Mouse (Mus musculus): ENCODE results near the gene Nrd1.

Nrd1 gene

DNA sequence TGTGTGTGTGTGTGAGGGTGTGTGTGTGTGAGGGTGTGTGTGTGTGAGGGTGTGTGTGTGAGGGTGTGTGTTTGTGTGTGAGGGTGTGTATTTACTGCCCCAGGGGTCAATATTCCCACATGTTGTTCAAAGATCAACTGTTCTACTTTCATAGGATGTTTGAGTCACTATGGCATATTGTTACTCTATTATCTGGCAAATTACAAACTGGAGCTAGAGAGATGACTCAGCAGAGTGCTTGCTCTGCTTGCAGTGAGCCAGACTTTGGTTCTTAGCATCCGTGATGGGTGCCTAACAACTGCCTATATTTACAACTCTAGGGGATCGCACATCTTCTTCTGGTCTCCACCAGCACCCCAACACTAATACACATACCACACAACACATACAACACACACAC lies 29.4 kb downstream of the Nrd1 start:
- DNase-seq = no peak

- no peak for DNase-seq
Observed at GRCm38 (mm10) chr4:109030266-109030665, 29.8 kb downstream of the Nrd1 start.

- no peak for DNase-seq
Observed at GRCm38 (mm10) chr4:109036327-109036726, 35.9 kb downstream of the Nrd1 start.

DNA sequence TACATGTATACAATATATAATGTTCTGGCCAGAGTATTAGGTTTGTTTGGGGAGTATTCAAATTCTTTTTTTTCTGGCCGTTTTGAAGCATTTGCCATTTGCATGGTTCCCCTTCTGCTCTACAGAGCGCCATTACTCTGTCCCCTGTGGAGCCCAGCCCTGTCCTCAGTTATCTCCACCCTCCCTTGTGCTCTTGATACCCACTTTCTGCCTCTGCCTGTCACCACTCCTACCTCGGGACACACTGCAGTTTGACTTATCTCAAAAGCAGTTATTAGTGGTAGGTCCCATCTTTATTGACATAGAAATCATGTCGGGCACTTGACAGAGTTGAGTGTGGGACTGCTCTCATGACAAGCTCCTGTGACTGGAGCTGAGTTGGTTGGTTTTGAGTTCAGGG lies 42.3 kb downstream of the Nrd1 start:
- DNase-seq = no peak

DNA sequence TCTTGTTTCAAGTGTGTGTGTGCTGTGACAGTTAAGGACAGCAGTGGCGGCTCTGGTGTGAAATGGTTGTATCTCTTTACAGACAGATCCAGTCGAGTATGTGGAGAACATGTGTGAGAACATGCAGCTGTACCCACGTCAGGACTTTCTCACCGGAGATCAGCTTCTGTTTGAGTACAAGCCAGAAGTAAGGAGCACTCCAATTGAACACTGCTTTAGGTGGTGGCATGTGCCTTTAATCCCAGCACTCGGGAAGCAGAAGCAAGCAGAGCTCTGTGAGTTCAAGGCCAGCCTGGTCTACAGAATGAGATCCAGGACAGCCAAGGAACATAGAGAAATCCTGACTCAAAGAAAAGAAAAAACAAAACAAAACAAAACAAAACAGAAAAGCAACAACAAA lies 42.8 kb downstream of the Nrd1 start:
- no peak for DNase-seq

- no peak for DNase-seq
Observed at GRCm38 (mm10) chr4:109043756-109044155, 43.3 kb downstream of the Nrd1 start.

DNA sequence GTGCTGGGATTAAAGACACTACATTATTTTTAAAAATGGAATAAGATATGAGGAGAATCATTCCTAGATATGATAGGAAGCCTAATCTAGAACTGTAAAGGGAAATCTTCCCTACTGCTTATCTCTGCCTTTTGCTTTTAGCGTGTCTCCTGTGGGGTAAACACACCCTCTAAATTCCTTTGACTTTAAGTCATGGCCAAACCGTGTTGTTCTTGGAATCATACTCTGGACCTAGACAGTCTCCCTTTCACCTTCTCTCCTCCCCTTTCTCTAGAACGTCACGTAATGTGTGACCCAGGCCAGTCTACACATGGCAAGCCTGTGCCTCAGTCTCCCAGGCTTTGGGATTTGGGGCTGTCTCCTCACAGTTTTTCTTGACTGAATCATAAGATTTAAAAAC lies 47.8 kb downstream of the Nrd1 start:
- no peak for DNase-seq

DNA sequence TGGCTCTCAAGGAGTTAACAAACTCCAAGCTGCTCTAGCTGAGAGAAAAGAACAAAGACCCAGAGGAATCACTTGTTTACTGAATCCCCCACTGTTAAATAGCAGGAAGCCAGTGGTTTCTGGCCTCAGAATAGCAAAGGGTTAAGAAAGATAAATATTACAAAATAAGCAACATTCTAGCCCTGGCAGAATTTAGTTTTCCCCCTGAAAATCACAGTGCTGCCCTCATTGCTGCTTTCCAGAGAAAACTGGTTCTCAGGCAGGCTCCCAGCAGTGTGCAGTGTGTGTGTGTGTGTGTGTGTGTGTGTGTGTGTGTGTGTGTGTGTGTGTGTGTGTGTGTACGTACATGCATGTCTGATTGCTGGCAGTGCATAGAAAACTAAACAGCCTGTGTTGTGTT lies 51.8 kb downstream of the Nrd1 start:
- no peak for DNase-seq

DNA sequence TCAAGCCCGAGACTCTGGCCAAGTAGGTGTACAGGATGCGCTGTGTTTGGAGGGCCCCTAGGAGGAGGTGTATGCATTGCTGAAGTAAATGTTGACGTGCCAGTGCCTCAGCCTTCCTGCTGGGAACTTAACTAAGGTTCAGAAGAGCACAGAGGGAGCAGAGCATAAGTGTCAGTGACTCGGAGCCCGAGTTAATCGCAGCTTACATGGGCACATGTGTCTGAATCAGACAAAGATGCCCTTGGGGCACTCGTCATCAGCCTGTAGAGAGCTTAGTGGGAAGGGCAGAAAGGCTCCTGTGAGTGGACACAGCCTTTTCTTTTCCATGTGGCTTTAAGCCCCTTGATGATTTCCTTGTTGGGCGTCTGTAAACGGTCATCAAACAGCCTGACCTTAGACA lies 53.5 kb downstream of the Nrd1 start:
- no peak for DNase-seq

DNA sequence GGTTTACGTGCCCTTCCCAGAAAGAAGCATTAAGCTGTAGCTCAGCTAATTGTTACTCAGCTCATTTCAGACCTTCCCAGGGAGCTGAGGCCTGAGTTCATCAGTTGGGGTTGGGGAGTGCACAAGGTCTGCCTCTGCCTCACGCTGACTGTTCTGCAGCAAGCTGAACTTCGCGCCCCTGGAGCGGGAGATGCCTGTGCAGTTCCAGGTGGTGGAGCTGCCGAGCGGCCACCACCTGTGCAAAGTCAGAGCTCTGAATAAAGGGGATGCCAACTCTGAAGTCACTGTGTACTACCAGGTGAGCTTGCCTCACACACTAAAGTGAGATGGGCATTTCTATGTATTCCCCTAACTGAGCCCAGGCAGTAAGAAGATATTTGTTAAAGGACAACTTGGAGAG lies 55.9 kb downstream of the Nrd1 start:
- no peak for DNase-seq

- no peak for DNase-seq
Observed at GRCm38 (mm10) chr4:109057640-109058039, 57.2 kb downstream of the Nrd1 start.

DNA sequence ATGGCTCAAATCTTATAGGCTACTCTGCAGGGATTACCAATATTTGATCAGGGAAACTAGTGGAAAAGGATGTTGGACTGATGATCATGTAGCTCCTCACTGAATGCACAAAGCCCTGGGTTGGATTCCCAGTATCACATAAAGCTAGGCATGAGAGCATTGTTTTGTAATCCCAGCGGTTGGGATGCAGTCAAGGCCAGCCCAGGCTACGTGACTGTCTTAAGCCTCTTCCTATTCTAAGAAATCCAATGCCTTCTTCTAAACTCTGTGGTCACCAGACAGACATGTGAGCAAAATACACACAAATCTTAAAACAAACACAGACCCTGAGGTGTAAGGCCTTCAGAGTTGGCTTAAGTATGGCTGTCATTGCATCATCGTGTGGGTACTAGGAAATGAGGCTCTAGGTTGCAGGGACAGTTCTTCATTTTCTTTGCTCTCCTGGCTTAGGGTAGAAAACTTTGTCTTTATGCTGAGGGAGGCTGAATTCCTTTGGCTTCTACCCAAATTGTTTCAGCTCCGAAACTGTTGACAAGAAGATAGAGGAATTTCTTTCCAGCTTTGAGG lies 58.9 kb downstream of the Nrd1 start:
- no peak for DNase-seq

GRCm38 (mm10) chr4:109064941-109065340 lies 64.5 kb downstream of the Nrd1 start:
- no peak for DNase-seq

GRCm38 (mm10) chr4:109065714-109066113 lies 65.3 kb downstream of the Nrd1 start:
- no peak for DNase-seq

- DNase-seq = no peak
Observed at GRCm38 (mm10) chr4:109072891-109073290, 72.4 kb downstream of the Nrd1 start.

GRCm38 (mm10) chr4:109073296-109073695 lies 72.8 kb downstream of the Nrd1 start:
- DNase-seq = no peak

- no peak for DNase-seq
Observed at GRCm38 (mm10) chr4:109078941-109079340, 78.5 kb downstream of the Nrd1 start.

- DNase-seq = no peak
Observed at GRCm38 (mm10) chr4:109079676-109080075, 79.2 kb downstream of the Nrd1 start.

- no peak for DNase-seq
Observed at GRCm38 (mm10) chr4:109080118-109080517, 79.7 kb downstream of the Nrd1 start.

- no peak for DNase-seq
Observed at GRCm38 (mm10) chr4:109089171-109089570, 88.7 kb downstream of the Nrd1 start.

DNA sequence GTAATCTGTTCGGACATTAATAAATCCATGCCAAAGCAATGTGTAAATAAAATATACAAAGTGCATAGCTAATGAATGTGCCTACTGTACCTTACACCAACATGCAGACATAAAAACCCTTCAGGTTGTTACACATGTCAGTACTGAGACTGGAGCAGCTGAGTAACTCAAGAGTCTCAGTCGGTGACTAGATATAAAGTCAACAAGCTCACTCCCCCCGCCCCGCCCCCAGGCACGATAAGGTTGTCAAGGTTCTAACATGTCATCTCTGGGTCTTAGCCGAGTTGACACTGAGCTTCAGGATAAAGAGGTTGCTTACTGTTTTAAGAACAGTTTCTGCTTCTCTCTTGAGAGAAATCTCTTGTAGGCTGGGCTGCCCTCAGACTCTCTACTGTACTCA lies 89.5 kb downstream of the Nrd1 start:
- DNase-seq = no peak

DNA sequence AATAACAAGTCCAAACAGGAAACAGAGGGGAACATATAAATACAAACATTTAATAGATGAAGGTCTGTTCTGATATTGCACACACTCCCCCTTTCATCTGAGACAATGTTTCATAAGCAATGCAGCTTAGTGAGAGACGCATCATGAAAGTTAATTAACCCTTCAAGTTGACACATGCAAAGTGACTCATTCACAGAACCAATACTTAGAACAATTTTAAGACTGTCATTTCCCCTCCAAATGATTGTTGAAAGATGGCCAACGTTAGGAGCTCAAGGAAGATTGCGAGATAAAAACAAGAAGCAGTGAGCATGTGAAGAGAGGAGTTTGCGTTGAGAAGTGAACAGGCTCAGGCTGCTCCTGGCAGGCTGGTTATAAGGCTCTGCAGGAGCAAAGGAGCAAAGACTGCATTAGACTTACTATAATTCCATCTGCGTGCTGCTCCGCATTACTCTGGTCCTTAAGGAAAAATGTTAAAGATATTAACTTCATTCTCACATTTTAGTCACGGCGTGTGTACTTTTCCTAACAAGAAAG lies 90.9 kb downstream of the Nrd1 start:
- DNase-seq = no peak

- DNase-seq = no peak
Observed at GRCm38 (mm10) chr4:109092344-109092743, 91.9 kb downstream of the Nrd1 start.

- no peak for DNase-seq
Observed at GRCm38 (mm10) chr4:109094269-109094668, 93.8 kb downstream of the Nrd1 start.

GRCm38 (mm10) chr4:109098861-109099260 lies 98.4 kb downstream of the Nrd1 start:
- DNase-seq = no peak

- no peak for DNase-seq
Observed at GRCm38 (mm10) chr4:109102574-109102973, 102.1 kb downstream of the Nrd1 start.
